Mouse (Mus musculus): ENCODE measurements around the gene Col5a3.

DNA sequence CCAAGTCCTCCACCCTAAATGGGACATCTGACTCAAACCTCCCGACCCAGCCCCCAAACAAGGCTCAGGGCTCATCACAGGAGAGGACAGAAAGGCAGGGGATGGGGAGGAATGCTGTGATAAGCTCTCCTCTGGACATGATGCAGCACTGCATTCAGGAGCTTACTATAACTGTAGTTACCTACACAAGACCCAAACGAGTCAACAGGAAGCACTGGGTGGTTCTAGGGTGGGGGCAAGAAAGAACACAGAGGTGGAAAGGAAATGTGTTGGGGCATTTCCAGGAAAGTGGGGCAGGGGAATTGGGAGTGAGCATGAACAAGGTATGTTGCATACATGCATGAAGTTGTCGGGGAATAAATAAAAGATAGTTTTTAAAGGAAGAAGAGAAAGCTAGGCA lies 80.2 kb downstream of the Col5a3 start:
- TF ChIP-seq POLR2A (IDR thresholded peaks at IDR 0.05; ENCODE audit: insufficient read depth, low read length) (no peak), CTCF (IDR thresholded peaks at IDR 0.05; ENCODE audit: low read depth, low read length) (no peak)

All from ES-Bruce4 (cell line).